Mouse (Mus musculus) induced T-regulatory cell, adult 2 months (primary cell): ENCODE measurements around the gene Ralgps1.
"Not testable (repeated sequence)": the region's sequence is repeated elsewhere in the genome, so short reads cannot be mapped to it uniquely, and the experiment has no call there.

Experiments
- DNase-seq: peaks from one replicate; pipeline ENCODE4 v3.0.0-alpha.2; 2012; ENCODE audit warnings: low read depth

Ralgps1 gene

DNA sequence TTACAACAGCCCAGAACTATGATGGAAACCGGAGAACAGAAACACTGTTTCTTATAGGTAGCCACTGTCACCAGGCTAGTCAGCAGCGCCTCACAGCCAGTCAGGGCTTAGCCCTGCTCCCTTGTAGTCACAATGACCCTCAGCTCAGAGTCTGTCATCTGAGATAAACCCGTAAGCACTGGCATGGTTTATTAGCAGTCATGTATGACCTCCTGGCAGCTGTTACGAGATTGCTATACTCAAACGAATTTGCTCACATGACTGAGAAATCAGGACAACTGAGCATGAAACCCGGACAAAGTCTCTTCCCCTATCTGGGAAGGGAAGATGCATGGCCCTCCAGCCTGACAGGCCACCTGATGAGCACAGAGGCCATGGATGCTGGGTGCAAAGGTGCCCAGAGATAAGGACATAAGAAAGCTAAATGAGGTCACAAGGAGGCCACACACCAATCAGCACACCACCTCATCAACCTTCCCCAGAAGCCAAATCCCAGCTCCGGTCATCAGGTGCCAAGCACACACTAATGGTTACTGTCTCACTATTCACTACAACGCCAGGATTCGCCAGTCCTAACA is 10.1 kb downstream of the Ralgps1 start:
- no peak for DNase-seq

DNA sequence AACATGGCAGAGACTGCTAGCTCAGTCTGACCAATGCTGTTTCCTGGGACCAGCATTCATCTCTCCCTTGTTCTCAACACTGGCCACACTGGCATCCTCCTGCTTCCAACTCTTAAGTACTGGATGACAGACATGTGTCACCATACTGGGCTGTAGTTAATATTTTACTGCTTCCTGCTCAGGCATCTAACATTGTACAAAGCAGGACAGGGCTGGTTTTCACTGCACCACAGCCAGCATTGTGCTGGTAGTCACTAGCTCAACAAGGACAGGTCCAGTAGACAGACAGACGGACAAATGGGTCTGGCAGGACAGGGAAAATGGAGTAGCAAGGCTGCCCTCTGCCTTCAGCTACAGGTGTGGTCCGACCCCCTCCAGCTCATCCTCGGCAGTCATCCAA is 10.7 kb downstream of the Ralgps1 start:
- DNase-seq: no peak

DNA sequence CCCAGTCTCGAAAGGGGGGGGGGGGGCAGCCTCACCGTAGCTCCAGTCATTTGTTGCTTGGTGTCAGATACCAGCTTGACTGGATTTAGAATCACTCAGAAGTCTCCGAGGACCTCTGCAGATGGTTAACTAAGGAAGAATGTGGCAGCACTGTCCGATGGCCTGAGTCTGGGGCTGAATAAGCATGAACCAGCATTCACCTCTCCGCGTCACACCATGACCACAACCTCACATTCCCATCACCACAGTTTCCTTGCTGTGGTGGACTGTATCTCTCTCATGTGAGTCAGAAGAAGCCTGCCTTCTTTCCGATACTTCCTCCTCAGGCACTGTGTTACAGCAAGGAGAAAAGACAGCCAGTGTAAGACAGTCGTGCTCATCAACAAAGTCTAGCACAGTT is 12.1 kb downstream of the Ralgps1 start:
- no peak for DNase-seq

DNA sequence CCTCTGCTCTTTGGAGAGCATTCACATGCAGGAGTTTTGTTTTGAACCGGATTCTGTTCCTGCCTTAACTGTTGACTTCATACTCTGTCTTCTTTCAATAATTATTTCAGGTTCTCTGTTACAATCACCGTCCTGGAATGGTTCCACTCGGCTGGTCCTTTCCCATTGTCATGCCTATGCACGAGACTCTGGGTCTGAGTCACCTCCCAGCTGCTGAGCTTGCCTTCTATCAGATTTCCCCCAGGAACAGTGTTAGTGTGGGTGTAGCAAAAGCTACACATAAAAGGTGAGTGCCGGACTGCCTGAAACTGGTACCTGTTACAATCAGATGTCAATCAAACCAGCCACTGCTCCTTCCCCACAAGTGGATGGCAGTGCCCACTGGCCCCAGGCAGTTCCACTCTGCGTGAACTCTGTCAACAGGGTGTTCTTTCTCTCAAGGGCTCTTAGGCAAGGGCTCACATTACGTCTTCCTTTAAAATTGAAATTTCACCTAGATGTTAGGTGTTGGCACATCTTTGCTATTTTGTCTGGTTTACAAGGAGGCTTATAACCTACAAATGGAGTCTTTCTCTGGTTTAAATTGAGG is 13.9 kb downstream of the Ralgps1 start:
- DNase-seq: no peak

DNA sequence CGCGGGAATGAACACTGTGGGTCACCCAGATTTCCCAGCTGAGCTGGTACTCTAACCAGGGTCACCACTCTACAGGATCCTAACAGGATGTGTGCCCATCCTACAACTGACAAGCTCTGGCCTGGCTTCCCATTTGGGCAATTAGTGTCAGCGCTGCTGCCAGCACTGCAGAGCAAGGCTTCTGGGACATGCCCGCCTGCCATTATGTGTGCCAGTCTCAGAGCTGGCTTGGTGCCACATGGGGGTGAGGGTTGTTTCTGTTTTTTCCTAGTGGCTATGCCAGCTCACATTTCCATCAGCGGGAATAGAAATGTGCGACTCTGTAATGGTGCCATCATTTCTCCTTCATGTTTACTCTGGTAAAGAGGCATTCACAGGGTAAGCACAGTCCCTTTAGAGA is 15.7 kb downstream of the Ralgps1 start:
- DNase-seq: no peak

DNA sequence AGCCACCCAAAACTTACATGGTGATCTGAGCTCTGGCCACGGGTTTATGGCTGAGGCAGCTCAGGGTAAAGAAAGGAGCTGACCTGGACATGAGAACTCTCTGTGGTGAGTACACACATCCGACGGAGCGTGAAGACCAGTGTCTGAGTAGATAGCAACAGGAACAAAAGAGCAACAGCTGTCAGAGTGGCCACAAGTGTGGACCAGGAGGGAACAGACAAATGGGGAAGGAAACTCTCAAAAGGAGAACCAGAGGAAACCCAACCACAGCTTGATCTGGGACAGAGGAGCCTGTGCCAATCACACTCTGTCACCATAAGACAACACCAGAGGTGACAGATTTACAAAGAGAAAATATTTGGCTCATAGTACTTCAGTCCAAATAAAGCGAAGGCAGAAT is 17.9 kb downstream of the Ralgps1 start:
- DNase-seq: no peak

DNA sequence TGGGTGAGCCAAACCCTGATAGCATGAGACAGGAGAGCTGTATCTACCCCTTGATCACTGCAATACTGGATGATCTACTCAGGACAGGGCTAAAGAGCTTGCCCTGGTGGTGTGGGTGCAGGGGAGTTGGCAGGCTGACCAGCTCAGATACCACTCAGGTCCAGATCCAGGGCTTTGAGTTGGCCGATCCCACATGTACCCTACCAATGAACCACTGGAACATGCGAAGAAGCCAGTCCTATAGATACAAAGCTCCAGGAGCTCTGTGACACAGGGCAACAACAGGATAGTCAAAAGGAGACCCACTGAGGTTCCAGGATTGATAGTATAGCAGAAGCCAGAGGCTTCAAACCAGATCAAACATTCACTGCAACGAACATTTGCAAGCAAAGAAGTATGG is 19.8 kb downstream of the Ralgps1 start:
- DNase-seq: no peak

DNA sequence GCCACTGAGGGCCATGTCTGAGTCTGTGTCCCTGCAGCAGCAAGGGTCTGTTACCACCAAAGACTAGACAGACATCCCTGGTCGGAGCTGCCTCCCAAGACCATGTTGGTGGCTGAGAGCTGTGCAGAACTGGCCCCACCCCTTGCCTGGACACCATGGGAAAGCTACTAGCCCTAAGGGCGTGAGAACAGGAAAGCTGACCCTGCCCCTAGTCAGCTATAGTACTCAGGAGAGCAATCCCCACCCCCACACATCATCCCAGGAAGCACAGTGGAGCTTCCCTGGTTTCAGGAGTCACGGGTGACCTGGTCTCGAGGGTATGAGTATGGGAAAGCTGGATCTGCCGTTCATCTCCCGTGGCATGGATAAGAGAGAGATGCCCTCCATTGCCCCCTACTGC is 20.4 kb downstream of the Ralgps1 start:
- DNase-seq: no peak

DNA sequence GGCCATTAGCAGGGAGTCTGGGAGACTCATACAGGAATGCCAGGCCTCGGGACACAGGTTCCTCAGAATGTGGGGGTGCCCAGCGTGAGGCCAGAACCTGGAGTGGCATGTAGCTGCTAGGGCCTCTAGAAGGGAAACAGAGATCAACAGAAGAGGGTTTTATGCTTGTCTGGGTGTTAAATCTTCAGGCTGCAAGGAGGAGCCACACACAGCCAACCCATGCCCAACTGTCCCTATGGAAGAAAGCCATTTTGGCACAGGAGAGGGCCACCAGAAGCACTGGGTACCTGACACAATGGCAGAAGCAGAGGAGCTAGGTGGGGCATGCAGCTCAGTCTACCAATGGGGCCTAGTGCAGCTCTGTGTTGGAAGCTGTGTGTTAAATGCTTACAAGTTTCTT is 21.7 kb downstream of the Ralgps1 start:
- DNase-seq: no peak

DNA sequence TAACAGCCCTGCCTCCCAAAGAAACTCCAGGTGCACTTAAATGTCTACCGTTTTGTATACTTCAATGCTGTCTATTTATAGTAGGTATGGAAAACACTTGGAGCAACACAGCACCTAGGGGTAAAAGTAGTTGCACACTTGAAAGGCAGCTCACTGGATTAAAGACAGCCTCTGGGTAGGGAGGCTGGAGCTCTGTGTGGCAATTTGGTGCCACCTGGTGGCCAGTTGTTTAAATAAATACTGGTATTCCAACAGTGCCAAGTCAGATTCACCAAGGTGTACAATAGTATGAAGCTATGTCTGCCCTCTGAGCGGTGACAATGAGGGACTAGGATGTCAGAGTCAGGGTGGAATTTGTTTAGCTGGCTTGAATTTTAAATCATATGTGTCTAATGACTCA is 22.2 kb downstream of the Ralgps1 start:
- DNase-seq: peak; percentile 85

DNA sequence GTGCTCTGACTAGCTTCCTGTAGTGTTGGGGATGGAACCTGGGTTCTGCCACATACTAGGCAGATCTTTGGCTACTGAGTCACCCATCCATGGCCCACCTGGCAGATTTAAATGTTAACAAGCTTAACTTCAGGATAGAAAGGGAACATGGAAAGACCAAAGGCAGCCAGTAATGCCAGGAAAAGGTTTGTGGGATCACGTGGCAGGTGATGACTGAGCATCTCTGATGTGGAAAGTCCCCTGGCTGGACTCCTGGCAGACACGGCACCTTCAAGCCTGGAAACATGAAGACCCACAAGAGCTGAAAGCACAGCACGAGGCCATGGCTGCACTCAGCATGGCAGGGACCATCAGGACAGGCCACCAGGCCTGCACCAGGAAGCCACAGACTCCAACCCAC is 23.0 kb downstream of the Ralgps1 start:
- peak; percentile 9 for DNase-seq

DNA sequence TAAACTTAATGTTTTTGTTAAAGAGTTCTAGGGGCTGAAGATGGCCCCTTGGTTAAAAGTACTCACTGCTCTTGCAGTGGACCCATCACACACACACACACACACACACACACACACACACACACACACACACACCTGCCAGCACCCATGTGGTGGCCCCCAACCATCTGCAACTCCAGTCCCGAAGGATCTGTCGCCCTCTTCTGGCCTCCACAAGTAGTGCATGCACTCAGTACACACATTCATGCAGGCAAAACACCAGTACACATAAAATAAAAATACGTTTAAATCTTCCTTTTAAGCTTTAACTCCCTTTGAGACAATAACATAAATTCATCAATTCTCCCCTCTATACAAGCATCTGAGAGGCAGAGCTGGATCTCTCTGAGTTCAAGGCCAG is 23.7 kb downstream of the Ralgps1 start:
- peak; percentile 64 for DNase-seq

DNA sequence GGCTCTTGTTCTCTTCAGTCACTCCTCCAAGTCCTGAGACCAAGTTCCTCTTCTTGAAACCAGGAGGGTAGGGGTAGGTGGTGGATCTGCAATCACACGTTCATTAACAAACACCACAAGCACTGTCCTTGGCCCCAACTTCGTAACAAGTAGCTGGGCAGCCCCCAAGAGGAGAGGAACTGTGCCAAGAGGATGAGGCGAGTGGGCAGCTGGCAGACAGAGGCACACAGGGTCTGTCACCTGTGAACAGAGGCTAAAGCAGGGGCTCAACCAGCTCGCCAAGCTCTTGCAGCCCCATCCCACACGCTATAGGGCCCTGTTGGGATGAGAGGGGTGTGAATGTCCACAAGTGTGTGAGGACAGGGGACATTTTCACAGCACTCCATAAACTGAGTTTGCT is 24.5 kb downstream of the Ralgps1 start:
- DNase-seq: no peak

DNA sequence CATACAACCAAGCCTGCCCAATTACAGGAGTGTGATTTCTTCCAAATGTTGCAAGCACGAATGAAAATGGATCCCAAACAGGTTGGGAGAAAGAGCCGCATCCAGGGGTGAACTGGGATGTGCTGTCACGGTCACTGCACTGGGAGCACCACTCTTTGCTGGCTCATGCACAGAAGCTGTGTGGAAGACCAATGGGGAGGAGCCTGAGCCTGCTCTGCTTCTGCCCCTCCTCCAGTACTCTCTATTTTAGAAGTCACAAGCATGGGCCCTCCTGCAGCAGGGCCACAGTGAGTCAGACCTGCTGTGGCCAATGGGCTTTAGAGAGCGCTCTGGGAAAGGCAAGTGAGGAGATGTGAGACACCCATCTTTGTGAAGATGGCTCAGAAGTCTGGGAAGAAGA is 25.3 kb downstream of the Ralgps1 start:
- no peak for DNase-seq

DNA sequence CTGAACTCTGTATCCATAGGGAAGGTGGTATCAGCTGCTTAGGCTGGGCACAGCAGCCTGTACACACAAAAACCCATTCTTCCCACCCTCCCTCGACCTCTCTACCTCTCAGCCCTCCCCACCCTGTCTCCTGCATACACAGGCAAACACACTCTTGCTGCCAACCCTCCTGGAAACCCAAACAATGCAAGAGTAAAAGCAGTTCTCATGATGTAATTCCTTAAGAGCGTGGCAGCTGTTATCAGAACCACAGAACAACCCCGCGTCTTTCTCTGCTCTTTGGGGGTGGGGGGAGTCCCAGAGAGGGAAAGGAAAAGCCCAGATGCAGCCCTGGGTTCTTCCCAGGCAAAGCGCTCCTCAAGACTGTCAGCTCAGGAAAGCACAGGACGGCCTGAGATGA is 25.8 kb downstream of the Ralgps1 start:
- DNase-seq: no peak

DNA sequence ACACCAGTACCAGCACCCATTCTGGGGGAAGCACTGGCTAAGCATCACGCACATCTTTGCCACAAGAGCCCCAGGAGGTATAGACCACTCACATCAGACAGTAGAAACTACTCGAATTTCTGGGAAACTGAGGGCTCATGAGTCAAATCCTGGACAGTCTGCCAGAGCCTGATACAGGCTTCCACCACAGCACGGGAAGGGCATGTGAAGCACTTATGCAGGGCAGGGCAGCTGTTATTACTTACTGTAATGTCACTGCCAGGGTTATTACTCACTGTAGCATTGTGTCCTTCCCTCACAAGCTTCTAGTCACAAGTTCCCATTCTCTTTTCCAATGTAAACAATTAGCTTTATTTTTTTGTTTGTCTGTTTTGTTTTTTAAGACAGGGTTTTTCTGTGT is 27.9 kb downstream of the Ralgps1 start:
- DNase-seq: no peak

DNA sequence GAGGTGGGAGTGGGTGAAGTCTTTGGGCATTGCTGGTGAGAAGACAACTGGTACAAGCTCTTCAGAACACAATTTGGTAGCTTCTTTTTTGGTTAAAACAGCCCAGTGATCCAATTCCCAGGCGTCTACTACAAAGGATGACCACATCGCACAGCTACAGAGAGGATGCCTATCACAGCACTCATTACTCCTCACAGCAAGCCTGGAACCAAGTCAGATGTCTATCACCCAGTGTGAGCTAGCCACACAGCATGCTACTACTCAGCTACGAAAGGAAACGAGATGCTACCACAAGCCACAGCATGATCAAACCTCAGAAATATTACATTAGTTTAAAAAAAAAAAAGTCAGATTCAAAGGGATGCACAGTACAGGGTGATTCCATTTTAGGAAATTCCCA is 29.1 kb downstream of the Ralgps1 start:
- no peak for DNase-seq

DNA sequence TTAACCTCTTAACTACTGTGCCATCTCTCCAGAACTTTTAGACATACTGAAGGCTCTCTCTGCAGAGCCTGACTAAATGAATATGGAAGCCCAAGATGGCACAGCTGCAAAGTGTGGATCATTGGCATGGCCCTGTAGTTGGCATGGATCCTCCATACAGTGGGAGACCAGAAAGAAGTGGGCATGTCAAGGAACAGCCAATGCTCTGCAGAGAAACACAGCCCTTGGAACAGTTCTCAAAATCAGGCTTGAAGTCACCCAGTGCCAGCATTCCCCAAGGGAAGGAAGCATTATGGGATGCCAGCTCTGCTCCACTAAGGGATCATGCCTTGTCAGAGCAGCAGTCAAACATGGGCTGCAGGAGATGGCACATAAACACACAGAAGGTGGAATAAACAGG is 35.5 kb downstream of the Ralgps1 start:
- DNase-seq: no peak

DNA sequence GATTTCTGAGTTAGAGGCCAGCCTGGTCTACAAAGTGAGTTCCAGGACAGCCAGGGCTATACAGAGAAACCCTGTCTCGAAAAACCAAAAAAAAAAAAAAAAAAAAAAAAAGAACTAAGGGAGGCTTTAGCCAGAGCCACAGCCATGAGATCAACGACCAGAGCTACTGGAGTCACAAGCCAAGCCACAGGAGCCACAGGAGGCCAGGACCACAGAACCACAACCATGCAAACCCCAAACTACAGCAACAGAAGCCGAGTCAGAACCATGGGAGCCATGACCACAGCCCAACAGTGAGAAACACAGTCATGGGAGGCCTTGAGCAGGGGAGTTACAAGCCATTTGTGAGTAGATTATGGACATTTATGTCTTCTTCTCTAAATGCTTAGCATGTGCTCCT is 41.7 kb downstream of the Ralgps1 start:
- DNase-seq: no peak

DNA sequence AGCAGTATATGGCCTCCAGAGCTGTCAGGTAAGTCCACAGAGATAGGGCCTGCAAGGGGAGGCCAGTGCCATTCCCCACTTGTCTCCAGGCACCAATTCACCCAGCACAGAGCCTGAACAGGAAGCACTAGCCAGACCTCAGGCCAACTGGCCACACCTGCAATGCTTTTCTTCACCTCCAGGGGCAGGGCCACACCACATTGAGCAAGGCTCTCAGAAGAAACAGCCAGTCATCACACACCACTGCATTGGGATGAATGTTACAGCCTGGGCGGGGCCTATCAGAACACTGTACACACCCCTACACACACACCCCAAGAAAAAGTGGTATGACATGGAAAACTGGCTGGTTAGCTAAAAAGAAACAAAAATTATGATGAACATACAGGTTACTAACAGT is 42.3 kb downstream of the Ralgps1 start:
- DNase-seq: peak; percentile 67

DNA sequence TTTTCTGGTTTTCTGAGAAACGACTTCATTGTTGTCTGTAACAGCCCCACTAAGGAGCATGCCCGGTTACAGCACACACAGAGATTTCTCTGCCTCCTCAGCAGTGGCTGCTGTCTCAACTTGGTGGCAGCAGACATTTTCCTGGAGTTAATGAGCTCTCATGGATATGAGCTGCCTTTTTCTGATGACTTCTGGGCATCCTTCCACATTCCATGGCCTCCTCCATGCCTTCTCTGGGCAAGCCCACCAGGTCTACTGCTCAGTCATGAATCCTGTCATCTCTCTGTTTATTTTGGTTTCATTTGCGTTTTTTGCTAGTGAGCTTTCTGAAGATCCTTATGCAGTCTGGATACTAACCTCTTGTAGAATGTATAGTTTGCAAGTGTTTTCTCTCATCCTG is 45.9 kb downstream of the Ralgps1 start:
- DNase-seq: no peak

DNA sequence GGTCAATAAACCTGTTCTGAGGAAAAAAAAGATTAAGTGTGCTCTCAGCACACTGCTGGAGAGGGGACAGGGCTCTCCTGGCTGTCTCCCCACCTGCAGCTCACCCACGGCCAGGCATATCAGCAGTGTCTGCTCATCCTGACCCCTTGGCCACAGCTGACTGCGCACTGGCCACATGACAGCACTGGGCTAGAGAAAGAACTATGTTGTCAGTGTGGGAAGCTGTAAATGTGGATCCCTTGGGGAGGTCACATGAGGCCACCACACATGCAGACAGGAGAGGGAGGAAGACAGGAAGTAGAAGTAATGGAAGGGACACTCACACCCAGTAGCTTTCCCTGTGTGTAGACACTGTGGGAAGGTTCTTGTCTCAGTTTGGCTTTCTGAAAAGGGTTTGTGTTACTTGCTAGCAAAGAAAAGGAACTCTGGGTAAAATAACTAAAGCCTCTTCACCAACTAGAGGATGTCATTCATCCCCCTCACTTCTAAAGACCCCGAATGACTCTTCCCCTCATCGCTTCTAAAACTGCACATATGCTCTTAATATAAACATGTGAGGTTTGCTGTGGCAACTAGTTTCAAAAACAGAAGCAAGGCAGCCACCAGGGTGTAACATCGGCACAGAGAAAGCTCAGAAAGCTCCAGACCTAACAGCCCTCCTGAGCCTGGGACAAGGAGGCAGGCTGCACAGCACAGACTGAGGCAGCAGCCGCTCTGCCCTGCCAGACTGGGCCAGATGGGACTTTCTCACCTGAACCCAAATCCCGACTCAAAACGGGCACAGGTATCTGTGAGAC is 47.3 kb downstream of the Ralgps1 start:
- DNase-seq: no peak

DNA sequence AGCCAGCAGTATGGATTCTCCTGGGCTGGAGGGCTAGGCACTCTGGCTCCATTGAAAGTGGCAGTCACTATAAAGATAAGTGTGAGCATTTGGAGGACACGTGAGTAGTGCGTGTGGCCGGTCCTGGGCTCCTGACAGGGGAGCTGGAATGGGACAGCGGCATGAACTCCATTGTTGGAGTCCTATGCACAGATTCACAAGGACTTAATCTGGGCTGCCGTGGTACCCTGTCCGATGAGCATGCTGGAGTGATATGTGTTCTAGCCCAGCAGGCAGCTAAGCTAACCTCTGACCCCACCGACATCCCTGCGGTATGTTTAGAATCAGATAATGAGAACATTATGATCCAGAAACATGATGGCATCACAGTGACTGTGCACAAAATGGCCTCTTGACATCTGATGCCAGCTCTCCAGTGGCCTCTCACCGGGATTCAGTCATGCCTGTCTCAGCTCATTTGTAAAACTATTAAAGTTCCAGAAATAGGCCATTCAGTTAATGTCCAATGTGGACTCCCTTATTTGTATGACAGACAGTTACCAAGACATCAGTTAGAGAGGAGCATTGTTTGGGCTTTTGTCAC is 48.2 kb downstream of the Ralgps1 start:
- not testable (repeated sequence) for DNase-seq
